Mouse (Mus musculus) liver, embryonic 12.5 days (tissue): ENCODE data around the gene Gm614. TPM values are rescaled to one million over a fixed set of nuclear protein-coding genes. Genes with fewer than 3 reads are reported as not detected.

Experiments
- ATAC-seq: fragments of 200-750 bp; cut with Nextera tagmentation; 2 replicates; pipeline ENCODE4 v1.8.0; 2017; ENCODE audit warnings: moderate number of reproducible peaks, mild to moderate bottlenecking, moderate library complexity
- H3K27ac ChIP-seq: fragments of 300-500 bp; sonication (generic); 2 replicates; pipeline ENCODE4 v1.5.1; 2016; ENCODE audit warnings: mild to moderate bottlenecking
- H3K27me3 ChIP-seq: fragments of 300-500 bp; sonication (generic); replicated peaks from 2 replicates; pipeline ENCODE4 v1.6.1; 2016; ENCODE audit warnings: mild to moderate bottlenecking, moderate library complexity
- H3K36me3 ChIP-seq: fragments of 300-500 bp; sonication (generic); 2 replicates; pipeline ENCODE4 v1.6.1; 2016; ENCODE audit warnings: mild to moderate bottlenecking, moderate library complexity
- H3K4me1 ChIP-seq: fragments of 300-500 bp; sonication (generic); 2 replicates; pipeline ENCODE4 v1.6.1; 2016
- H3K4me2 ChIP-seq: fragments of 300-500 bp; sonication (generic); 2 replicates; pipeline ENCODE4 v1.6.1; 2016; ENCODE audit warnings: mild to moderate bottlenecking, moderate library complexity
- H3K4me3 ChIP-seq: fragments of 300-500 bp; sonication (generic); 2 replicates; pipeline ENCODE4 v1.5.1; 2016; ENCODE audit warnings: mild to moderate bottlenecking, moderate library complexity
- H3K9ac ChIP-seq: fragments of 300-500 bp; sonication (generic); 2 replicates; pipeline ENCODE4 v1.6.1; 2016; ENCODE audit warnings: mild to moderate bottlenecking, moderate library complexity
- H3K9me3 ChIP-seq: fragments of 300-500 bp; sonication (generic); replicated peaks from 2 replicates; pipeline ENCODE4 v1.6.1; 2016; ENCODE audit warnings: mild to moderate bottlenecking, moderate library complexity
- WGBS: fragments of 180-500 bp; shearing (Covaris S2); methylation state at CpG from one replicate; pipeline ENCODE4 v1.1.7; 2016; ENCODE audit not compliant: insufficient replicate concordance; 5-methylcytosine and 5-hydroxymethylcytosine counted together
- polyA plus RNA-seq: library from polyadenylated mRNA; unstranded; fragments of >200 nt; fragmentation: Nextera tagmentation; extraction: Ambion mirVana; gene quantifications from 2 replicates; pipeline ENCODE4 v1.2.1, GENCODE M21; 2016

The Gm614 gene
- polyA plus RNA-seq, 1 experiment from 2014 or later = not detected

GRCm38 (mm10) chrX:101254740-101255139 is 9.1 kb downstream of the Gm614 start:
- H3K4me3 ChIP-seq = peak overlapping the region; percentile 68
- no peaks in the 10 kb centered on the region; the same call in 1 of the 2 replicates for H3K9me3 ChIP-seq
- H3K4me1 ChIP-seq = peaks cover 18% of the 10 kb centered on the region; the same call in 1 of the 2 replicates
- H3K27ac ChIP-seq = peak overlapping the region; percentile 84
- peaks cover 13% of the 10 kb centered on the region; the same call in 1 of the 2 replicates for H3K27me3 ChIP-seq
- peak; percentile 24 for ATAC-seq
- peak overlapping the region; percentile 81 for H3K9ac ChIP-seq
- H3K4me2 ChIP-seq = peak overlapping the region; percentile 78
- 5% methylated on average over 26 of the region's 26 CpGs for WGBS
- peaks cover 20% of the 10 kb centered on the region for H3K36me3 ChIP-seq

- Histone ChIP-seq H3K9me3 (no peaks in the 10 kb centered on the region; the same call in 1 of the 2 replicates), H3K9ac (peak within 1 kb of the TSS; percentile 81), H3K36me3 (peaks cover 15% of the 10 kb centered on the region), H3K4me3 (peak within 1 kb of the TSS; percentile 68), H3K27ac (peak within 1 kb of the TSS; percentile 84), H3K4me2 (peak within 1 kb of the TSS; percentile 78), H3K4me1 (peaks cover 18% of the 10 kb centered on the region; the same call in 1 of the 2 replicates), H3K27me3 (peaks cover 13% of the 10 kb centered on the region; the same call in 1 of the 2 replicates)
- peak; percentile 93 for ATAC-seq
- 8% methylated on average over 47 of the region's 47 CpGs for WGBS
Observed at GRCm38 (mm10) chrX:101253952-101254729, 9.7 kb downstream of the Gm614 start, which contains the start of gene Foxo4. Gene Foxo4 (plus strand): TSS chrX:101254528.

GRCm38 (mm10) chrX:101245011-101245410 is 18.8 kb downstream of the Gm614 start:
- H3K4me2 ChIP-seq = no peak overlapping the region
- no peak overlapping the region for H3K27ac ChIP-seq
- H3K9ac ChIP-seq = no peak overlapping the region
- no peak overlapping the region for H3K4me3 ChIP-seq
- H3K4me1 ChIP-seq = no peaks in the 10 kb centered on the region
- H3K27me3 ChIP-seq = peaks cover 19% of the 10 kb centered on the region; the same call in 1 of the 2 replicates
- ATAC-seq = no peak
- no peaks in the 10 kb centered on the region for H3K36me3 ChIP-seq
- no peaks in the 10 kb centered on the region for H3K9me3 ChIP-seq
- WGBS = 5% methylated on average over 1 of the region's 1 CpGs

- Histone ChIP-seq H3K27me3 (peaks cover 20% of the 10 kb centered on the region), H3K36me3 (no peaks in the 10 kb centered on the region), H3K4me3 (peak overlapping the region; percentile 69), H3K4me2 (peak overlapping the region; percentile 70), H3K27ac (no peak overlapping the region), H3K9ac (no peak overlapping the region; the same call in 1 of the 2 replicates), H3K9me3 (no peaks in the 10 kb centered on the region), H3K4me1 (no peaks in the 10 kb centered on the region; the same call in 1 of the 2 replicates)
- no peak for ATAC-seq
- 27% methylated on average over 7 of the region's 7 CpGs for WGBS
Observed at GRCm38 (mm10) chrX:101222796-101223162, 41.0 kb downstream of the Gm614 start.

- Histone ChIP-seq H3K27me3 (peaks cover 18% of the 10 kb centered on the region), H3K4me3 (peak within 1 kb of the TSS; percentile 69), H3K36me3 (no peaks in the 10 kb centered on the region), H3K9ac (peak within 1 kb of the TSS; percentile 69), H3K4me1 (no peaks in the 10 kb centered on the region; the same call in 1 of the 2 replicates), H3K9me3 (no peaks in the 10 kb centered on the region), H3K4me2 (peak within 1 kb of the TSS; percentile 70), H3K27ac (peak within 1 kb of the TSS; percentile 45)
- WGBS = 7% methylated on average over 55 of the region's 55 CpGs
- ATAC-seq = peak; percentile 94
Observed at GRCm38 (mm10) chrX:101221834-101222795, 41.7 kb downstream of the Gm614 start, which contains the start of gene Snx12. Gene Snx12 (minus strand): TSS chrX:101222563.

Other genes with a start within 250 kb of the Gm614 start
- gene Tex11, start 204.3 kb downstream of the Gm614 start, polyA plus RNA-seq = 0.11 and 0.12 TPM in 2 replicates
- gene Slc7a3, start 178.0 kb downstream of the Gm614 start, polyA plus RNA-seq = 1.7 TPM in 2 replicates
- 22.0 and 23.0 TPM in 2 replicates for gene Snx12, start 41.4 kb downstream of the Gm614 start, polyA plus RNA-seq
- 1.2 and 1.4 TPM in 2 replicates for gene Foxo4, start 9.5 kb downstream of the Gm614 start, polyA plus RNA-seq
- 11.9 and 12.2 TPM in 2 replicates for gene Il2rg, start 4.3 kb upstream of the Gm614 start, polyA plus RNA-seq
- gene Gm20489, start 5.0 kb upstream of the Gm614 start, polyA plus RNA-seq = not detected in 2 replicates
- 24.8 and 28.5 TPM in 2 replicates for gene Med12, start 10.0 kb upstream of the Gm614 start, polyA plus RNA-seq
- 0.08 and 0.20 TPM in 2 replicates for gene Nlgn3, start 35.2 kb upstream of the Gm614 start, polyA plus RNA-seq
- 39.3 and 40.7 TPM in 2 replicates for gene Gjb1, start 112.4 kb upstream of the Gm614 start, polyA plus RNA-seq
- 9.4 and 10.9 TPM in 2 replicates for gene Zmym3, start 156.9 kb upstream of the Gm614 start, polyA plus RNA-seq
- gene Nono, start 165.3 kb upstream of the Gm614 start, polyA plus RNA-seq = 193 and 200 TPM in 2 replicates
- 1.2 and 1.3 TPM in 2 replicates for gene Itgb1bp2, start 185.1 kb upstream of the Gm614 start, polyA plus RNA-seq